Comparison of ENCODE assay signal across 8 mouse cellular contexts in genomic region chr6:134981231-134982062, GRCm38 (mm10). TPM values are rescaled to one million over a fixed set of nuclear protein-coding genes. Genes with fewer than 3 reads are reported as not detected.
DNase-seq lines count a peak whose midpoint lies in the region; ATAC-seq lines count a peak whose summit lies in the region.

Gene Apold1, plus strand, starts transcription at chr6:134981718.

- peaks cover 7% of the 10 kb centered on the region for H3K4me1 ChIP-seq in intestine, embryonic 15.5 days (replicated peaks)
- H3K4me1 ChIP-seq in liver, embryonic 16.5 days (ENCODE audit: control insufficient read depth, low read depth, low read length) = peaks cover 39% of the 10 kb centered on the region
- H3K4me1 ChIP-seq in neural tube, embryonic 14.5 days (ENCODE audit: control insufficient read depth, insufficient read depth, low read length) = 0 out of 2 replicates have a peak, but pooled peaks cover 4% of the 10 kb centered on the region

- no peak within 1 kb of the TSS for H3K4me3 ChIP-seq in intestine, embryonic 15.5 days (replicated peaks)
- H3K4me3 ChIP-seq in liver, embryonic 16.5 days (ENCODE audit: low read depth, low read length) = peak within 1 kb of the TSS; percentile 14
- no peak within 1 kb of the TSS for H3K4me3 ChIP-seq in neural tube, embryonic 14.5 days (ENCODE audit: low read depth, low read length)

- 46% methylated on average over 22 of the region's 22 CpGs for WGBS in intestine, embryonic 15.5 days
- WGBS in liver, embryonic 16.5 days (ENCODE audit: insufficient replicate concordance) = 43% methylated on average over 22 of the region's 22 CpGs
- WGBS in neural tube, embryonic 14.5 days = 35% methylated on average over 22 of the region's 22 CpGs

- peak; percentile 25 for DNase-seq in 416B (ENCODE audit: low read depth)
- peak; percentile 44 for DNase-seq in adrenal gland, postnatal 10 days
- no peak for DNase-seq in urinary bladder, postnatal 10 days (ENCODE audit: low spot score)
- no peak for DNase-seq in testis, postnatal 10 days (ENCODE audit: low spot score)

- peak within 1 kb of the TSS; percentile 43 for H3K4me2 ChIP-seq in intestine, embryonic 15.5 days (replicated peaks)
- H3K4me2 ChIP-seq in liver, embryonic 16.5 days (ENCODE audit: low read depth, low read length) = peak within 1 kb of the TSS; percentile 19
- H3K4me2 ChIP-seq in neural tube, embryonic 14.5 days (ENCODE audit: low read depth, low read length) = peak within 1 kb of the TSS; percentile 33; the same call in 1 of the 2 replicates

- H3K27ac ChIP-seq in intestine, embryonic 15.5 days = no peak within 1 kb of the TSS
- H3K27ac ChIP-seq in liver, embryonic 16.5 days (ENCODE audit: low read length) = peak within 1 kb of the TSS; percentile 35
- H3K27ac ChIP-seq in neural tube, embryonic 14.5 days (ENCODE audit: low read depth, low read length) = no peak within 1 kb of the TSS

- peak within 1 kb of the TSS; percentile 10; the same call in 1 of the 2 replicates for H3K9ac ChIP-seq in intestine, embryonic 15.5 days
- H3K9ac ChIP-seq in liver, embryonic 16.5 days (ENCODE audit: low read depth, low read length) = no peak within 1 kb of the TSS; the same call in 1 of the 2 replicates
- no peak within 1 kb of the TSS for H3K9ac ChIP-seq in neural tube, embryonic 14.5 days (replicated peaks; ENCODE audit: low read depth, low read length)

- H3K36me3 ChIP-seq in intestine, embryonic 15.5 days = no peaks in the 10 kb centered on the region
- H3K36me3 ChIP-seq in liver, embryonic 16.5 days (ENCODE audit: control insufficient read depth, insufficient read depth) = no peaks in the 10 kb centered on the region
- no peaks in the 10 kb centered on the region for H3K36me3 ChIP-seq in neural tube, embryonic 14.5 days (ENCODE audit: control insufficient read depth, insufficient read depth, low read length)

- ATAC-seq in granulocyte monocyte progenitor cell, adult 5-6 weeks (replicated peaks; ENCODE audit: poor library complexity, severe bottlenecking) = peak; percentile 29; the same call in 1 of the 2 replicates
- no peak for ATAC-seq in intestine, embryonic 15.5 days
- no peak for ATAC-seq in liver, embryonic 16.5 days (ENCODE audit: low read depth)
- ATAC-seq in neural tube, embryonic 14.5 days (ENCODE audit: low read depth) = no peak

- H3K27me3 ChIP-seq in intestine, embryonic 15.5 days (replicated peaks) = no peaks in the 10 kb centered on the region
- no peaks in the 10 kb centered on the region; the same call in 1 of the 2 replicates for H3K27me3 ChIP-seq in liver, embryonic 16.5 days (ENCODE audit: control insufficient read depth, insufficient read depth, low read depth, low read length)
- no peaks in the 10 kb centered on the region for H3K27me3 ChIP-seq in neural tube, embryonic 14.5 days (ENCODE audit: control insufficient read depth, insufficient read depth, low read length)

- no peaks in the 10 kb centered on the region for H3K9me3 ChIP-seq in intestine, embryonic 15.5 days
- no peaks in the 10 kb centered on the region for H3K9me3 ChIP-seq in liver, embryonic 16.5 days (replicated peaks; ENCODE audit: control insufficient read depth, low read length)
- no peaks in the 10 kb centered on the region for H3K9me3 ChIP-seq in neural tube, embryonic 14.5 days (ENCODE audit: control insufficient read depth, low read length)

RNA-seq across cellular contexts. Expression of gene Apold1, which starts in this region (rescaled TPM):
- total RNA-seq in adrenal gland, postnatal 10 days (2021) = 10 to 100 TPM in 1 of 2 experiments, 1 to 10 TPM in 1; 6.7 to 38.4 TPM
- total RNA-seq in granulocyte monocyte progenitor cell, adult 5-6 weeks (2014; fragmentation: Nextera tagmentation) = not detected in 2 replicates
- total RNA-seq in granulocyte monocyte progenitor cell, adult 5-6 weeks (2017) = not detected in 2 replicates
- polyA plus RNA-seq in intestine, embryonic 15.5 days (2015; fragmentation: Nextera tagmentation; extraction: Ambion mirVana) = 3.5 and 3.6 TPM in 2 replicates
- polyA plus RNA-seq in liver, embryonic 16.5 days (2015; fragmentation: Nextera tagmentation; extraction: Ambion mirVana) = 2.0 and 2.3 TPM in 2 replicates
- polyA plus RNA-seq in neural tube, embryonic 14.5 days (2014; fragmentation: Nextera tagmentation; extraction: Ambion mirVana) = 3.8 TPM in 2 replicates

Comparison
In these comparisons a context has a peak if more than half of its experiments do, and no peak if none do; other contexts are left out.
1. RNA of gene Apold1 (total RNA-seq): 6.7 to 38.4 TPM in adrenal gland, postnatal 10 days; not detected in granulocyte monocyte progenitor cell, adult 5-6 weeks; every median in the first group is over 4 times any median in the second.
2. Peak in ATAC-seq in granulocyte monocyte progenitor cell, adult 5-6 weeks; RNA of the gene not detected or under 1 TPM.
3. DNase-seq: peak in 416B (single experiment) and adrenal gland, postnatal 10 days (single experiment); none in urinary bladder, postnatal 10 days (single experiment) and testis, postnatal 10 days (single experiment).
4. Peak in every context shown above with its lines, with median percentiles within 50 percentile points of each other: H3K4me2 ChIP-seq.